Mouse (Mus musculus) hindbrain, embryonic 10.5 days (tissue): ENCODE measurements at regions not wholly inside any gene's neighbourhood (a gene's known extent, or its start where the extent isn't known, plus 50 kb on each side); places are given as distances from the start of the nearest gene placed in this dataset.

Experiments used
- DNase-seq: peaks from one replicate; pipeline ENCODE4 v3.0.0-alpha.2; 2017; ENCODE audit warnings: low spot score
- H3K27ac ChIP-seq: fragments of 300-500 bp; sonication (generic); 2 replicates; pipeline ENCODE4 v1.5.1; 2016; ENCODE audit warnings: mild to moderate bottlenecking, moderate library complexity
- H3K27me3 ChIP-seq: fragments of 300-500 bp; sonication (generic); 2 replicates; pipeline ENCODE4 v1.6.1; 2016; ENCODE audit warnings: mild to moderate bottlenecking; ENCODE audit not compliant: poor library complexity, insufficient read depth, severe bottlenecking
- H3K36me3 ChIP-seq: fragments of 300-500 bp; sonication (generic); 2 replicates; pipeline ENCODE4 v1.6.1; 2016; ENCODE audit warnings: mild to moderate bottlenecking, moderate library complexity
- H3K4me1 ChIP-seq: fragments of 300-500 bp; sonication (generic); replicated peaks from 2 replicates; pipeline ENCODE4 v1.6.1; 2016; ENCODE audit warnings: mild to moderate bottlenecking
- H3K4me3 ChIP-seq: fragments of 300-500 bp; sonication (generic); 2 replicates; pipeline ENCODE4 v1.5.1; 2016; ENCODE audit warnings: mild to moderate bottlenecking, moderate library complexity
- H3K9me3 ChIP-seq: fragments of 300-500 bp; sonication (generic); 2 replicates; pipeline ENCODE4 v1.6.1; 2016; ENCODE audit warnings: mild to moderate bottlenecking, moderate library complexity
- WGBS: fragments of 180-500 bp; shearing (Covaris S2); methylation state at CpG from one replicate; pipeline ENCODE4 v1.1.7; 2016; 5-methylcytosine and 5-hydroxymethylcytosine counted together

GRCm38 (mm10) chr13:38735294-38735693 is 76.4 kb upstream of the Eef1e1 start:
- H3K27me3 ChIP-seq = no peaks in the 10 kb centered on the region
- WGBS = 82% methylated on average over 6 of the region's 6 CpGs
- H3K36me3 ChIP-seq = no peaks in the 10 kb centered on the region
- no peak overlapping the region for H3K27ac ChIP-seq
- H3K4me1 ChIP-seq = no peaks in the 10 kb centered on the region
- DNase-seq = no peak
- H3K4me3 ChIP-seq = no peak overlapping the region
- no peaks in the 10 kb centered on the region for H3K9me3 ChIP-seq

- WGBS = 89% methylated on average over 4 of the region's 4 CpGs
- no peaks in the 10 kb centered on the region for H3K36me3 ChIP-seq
- H3K4me3 ChIP-seq = no peak overlapping the region
- DNase-seq = no peak
- H3K4me1 ChIP-seq = no peaks in the 10 kb centered on the region
- H3K27ac ChIP-seq = no peak overlapping the region
- H3K27me3 ChIP-seq = no peaks in the 10 kb centered on the region
- no peaks in the 10 kb centered on the region for H3K9me3 ChIP-seq
Observed at GRCm38 (mm10) chr13:38733246-38733645, 74.4 kb upstream of the Eef1e1 start.

- Histone ChIP-seq H3K4me3 (no peak overlapping the region), H3K9me3 (no peaks in the 10 kb centered on the region), H3K27me3 (no peaks in the 10 kb centered on the region), H3K27ac (no peak overlapping the region), H3K36me3 (no peaks in the 10 kb centered on the region), H3K4me1 (no peaks in the 10 kb centered on the region)
- WGBS = 85% methylated on average over 4 of the region's 4 CpGs
- DNase-seq = no peak
Observed at GRCm38 (mm10) chr13:38725452-38725851, 66.6 kb upstream of the Eef1e1 start.

GRCm38 (mm10) chr13:38721166-38721565 is 62.3 kb upstream of the Eef1e1 start:
- DNase-seq = no peak
- no peaks in the 10 kb centered on the region for H3K36me3 ChIP-seq
- H3K9me3 ChIP-seq = no peaks in the 10 kb centered on the region
- H3K27me3 ChIP-seq = no peaks in the 10 kb centered on the region
- H3K4me1 ChIP-seq = no peaks in the 10 kb centered on the region
- 94% methylated on average over 3 of the region's 3 CpGs for WGBS
- no peak overlapping the region for H3K4me3 ChIP-seq
- H3K27ac ChIP-seq = no peak overlapping the region

- no peaks in the 10 kb centered on the region for H3K9me3 ChIP-seq
- H3K36me3 ChIP-seq = no peaks in the 10 kb centered on the region
- H3K27me3 ChIP-seq = no peaks in the 10 kb centered on the region
- DNase-seq = no peak
- H3K27ac ChIP-seq = no peak overlapping the region
- H3K4me1 ChIP-seq = no peaks in the 10 kb centered on the region
- no peak overlapping the region for H3K4me3 ChIP-seq
- 94% methylated on average over 5 of the region's 5 CpGs for WGBS
Observed at GRCm38 (mm10) chr13:38714838-38715237, 56.0 kb upstream of the Eef1e1 start.
